Mouse (Mus musculus): ENCODE results near the gene Msrb1. TPM values are rescaled to one million over a fixed set of nuclear protein-coding genes. Genes with fewer than 3 reads are reported as not detected.

Msrb1 gene
- polyA plus RNA-seq (2014; fragmentation: Nextera tagmentation; extraction: Ambion mirVana): 24.9 and 27.0 TPM in 2 replicates

- peak; percentile 95 for ATAC-seq (ENCODE audit: insufficient number of reproducible peaks, low FRiP score, low TSS enrichment, low read depth)
- WGBS: 2% methylated on average over 29 of the region's 29 CpGs
These were observed at the start of gene Msrb1 for GRCm38 (mm10) chr17:24736330-24737051. TSS of gene Msrb1 (plus strand) at chr17:24736642.

DNA sequence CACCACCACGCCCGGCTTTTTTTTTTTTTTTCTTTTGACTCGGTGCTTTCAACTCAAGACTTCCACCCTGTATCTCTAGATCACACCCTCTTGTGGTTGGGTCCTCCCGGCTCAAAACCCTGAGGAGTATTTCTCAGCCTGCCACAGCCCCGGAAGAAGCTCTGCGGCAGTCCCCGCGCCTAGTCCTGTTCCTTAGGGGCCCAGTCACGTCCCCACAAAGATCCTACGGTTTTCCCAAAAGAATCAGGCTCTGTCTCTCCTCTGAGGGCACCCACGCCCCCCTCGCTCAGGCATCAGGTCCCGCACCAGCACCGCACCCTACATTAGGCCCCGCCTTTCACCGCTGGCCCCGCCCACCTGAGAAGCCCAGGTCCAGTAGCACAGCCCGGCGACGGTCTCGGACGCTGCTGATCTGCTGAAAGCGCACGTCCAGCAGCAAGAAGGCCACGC lies 49.3 kb upstream of the Msrb1 start:
- peak overlapping the region; percentile 30 for H3K4me2 ChIP-seq (ENCODE audit: low read depth, severe bottlenecking)
- peak overlapping the region; percentile 12 for H3K4me3 ChIP-seq (ENCODE audit: low read depth, low read length)
- DNase-seq (ENCODE audit: low spot score) (peak; percentile 59), ATAC-seq (ENCODE audit: insufficient number of reproducible peaks, low FRiP score, low TSS enrichment, low read depth) (no peak)
- peaks cover 2% of the 10 kb centered on the region; the same call in 1 of the 2 replicates for H3K36me3 ChIP-seq (ENCODE audit: control insufficient read depth, insufficient read depth, low read length)
- H3K4me1 ChIP-seq (ENCODE audit: control insufficient read depth, insufficient read depth, low read length): 0 out of 2 replicates have a peak, but pooled peaks cover 5% of the 10 kb centered on the region
- WGBS: under 1% methylated on average over 24 of the region's 25 CpGs
- H3K9me3 ChIP-seq (ENCODE audit: control insufficient read depth, low read length): no peaks in the 10 kb centered on the region
- peaks cover 36% of the 10 kb centered on the region for H3K27me3 ChIP-seq (ENCODE audit: control insufficient read depth, insufficient read depth, low read length)
- H3K9ac ChIP-seq (ENCODE audit: low read length): no peak overlapping the region
- no peak overlapping the region for H3K27ac ChIP-seq (replicated peaks; ENCODE audit: low read depth, low read length)

More at GRCm38 (mm10) chr17:24736330-24737051, at the start of gene Msrb1:
- peak within 1 kb of the TSS; percentile 28 for H3K9ac ChIP-seq (ENCODE audit: low read length)
- H3K36me3 ChIP-seq (ENCODE audit: control insufficient read depth, insufficient read depth, low read length): no peaks in the 10 kb centered on the region; the same call in 1 of the 2 replicates
- H3K4me1 ChIP-seq (ENCODE audit: control insufficient read depth, insufficient read depth, low read length): peaks cover 9% of the 10 kb centered on the region; the same call in 1 of the 2 replicates
- peak within 1 kb of the TSS; percentile 60 for H3K4me2 ChIP-seq (ENCODE audit: low read depth, severe bottlenecking)
- H3K9me3 ChIP-seq (ENCODE audit: control insufficient read depth, low read length): no peaks in the 10 kb centered on the region
- H3K27ac ChIP-seq (replicated peaks; ENCODE audit: low read depth, low read length): no peak within 1 kb of the TSS
- H3K27me3 ChIP-seq (ENCODE audit: control insufficient read depth, insufficient read depth, low read length): no peaks in the 10 kb centered on the region
- H3K4me3 ChIP-seq (ENCODE audit: low read depth, low read length): peak within 1 kb of the TSS; percentile 58
- DNase-seq (ENCODE audit: low spot score): peak; percentile 94

DNA sequence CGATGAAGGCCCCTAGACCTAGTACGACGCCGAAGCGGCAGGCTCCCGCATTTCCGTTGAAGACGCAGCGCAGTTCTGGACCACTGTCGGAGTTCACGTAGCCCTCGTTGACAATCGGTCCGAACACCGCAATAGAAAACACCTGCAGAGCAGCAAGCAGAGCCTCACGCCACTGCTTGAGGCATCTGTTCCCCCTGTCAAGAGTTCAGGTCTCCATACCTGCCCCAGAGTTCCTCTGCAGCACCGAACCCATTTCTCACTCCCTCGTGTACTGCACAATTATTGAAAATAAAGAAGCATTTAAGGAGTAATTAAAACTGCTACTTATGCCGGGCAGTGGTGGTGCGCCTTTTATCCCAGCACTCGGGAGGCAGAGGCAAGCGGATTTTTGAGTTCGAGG lies 48.8 kb upstream of the Msrb1 start:
- Histone ChIP-seq H3K27me3 (ENCODE audit: control insufficient read depth, insufficient read depth, low read length) (peaks cover 36% of the 10 kb centered on the region), H3K36me3 (ENCODE audit: control insufficient read depth, insufficient read depth, low read length) (peaks cover 6% of the 10 kb centered on the region), H3K4me1 (ENCODE audit: control insufficient read depth, insufficient read depth, low read length) (0 out of 2 replicates have a peak, but pooled peaks cover 5% of the 10 kb centered on the region), H3K4me2 (ENCODE audit: low read depth, severe bottlenecking) (peak overlapping the region; percentile 30), H3K27ac (replicated peaks; ENCODE audit: low read depth, low read length) (no peak overlapping the region), H3K9ac (ENCODE audit: low read length) (no peak overlapping the region), H3K4me3 (ENCODE audit: low read depth, low read length) (peak overlapping the region; percentile 12), H3K9me3 (ENCODE audit: control insufficient read depth, low read length) (no peaks in the 10 kb centered on the region)
- DNase-seq (ENCODE audit: low spot score) (no peak), ATAC-seq (ENCODE audit: insufficient number of reproducible peaks, low FRiP score, low TSS enrichment, low read depth) (no peak)
- 19% methylated on average over 23 of the region's 23 CpGs for WGBS

- Histone ChIP-seq H3K4me1 (ENCODE audit: control insufficient read depth, insufficient read depth, low read length) (0 out of 2 replicates have a peak, but pooled peaks cover 5% of the 10 kb centered on the region), H3K36me3 (ENCODE audit: control insufficient read depth, insufficient read depth, low read length) (peaks cover 7% of the 10 kb centered on the region), H3K27me3 (ENCODE audit: control insufficient read depth, insufficient read depth, low read length) (peaks cover 36% of the 10 kb centered on the region), H3K9me3 (ENCODE audit: control insufficient read depth, low read length) (no peaks in the 10 kb centered on the region), H3K4me2 (ENCODE audit: low read depth, severe bottlenecking) (peak within 1 kb of the TSS; percentile 94), H3K9ac (ENCODE audit: low read length) (peak within 1 kb of the TSS; percentile 60), H3K4me3 (ENCODE audit: low read depth, low read length) (peak within 1 kb of the TSS; percentile 68), H3K27ac (replicated peaks; ENCODE audit: low read depth, low read length) (no peak within 1 kb of the TSS)
- WGBS: under 1% methylated on average over 55 of the region's 55 CpGs
- DNase-seq (ENCODE audit: low spot score) (peak; percentile 53), ATAC-seq (ENCODE audit: insufficient number of reproducible peaks, low FRiP score, low TSS enrichment, low read depth) (no peak)
These were observed 47.0 kb upstream of the Msrb1 start, which contains the start of gene Syngr3 for GRCm38 (mm10) chr17:24689251-24690081. TSS of gene Syngr3 (minus strand) at chr17:24689955.

DNA sequence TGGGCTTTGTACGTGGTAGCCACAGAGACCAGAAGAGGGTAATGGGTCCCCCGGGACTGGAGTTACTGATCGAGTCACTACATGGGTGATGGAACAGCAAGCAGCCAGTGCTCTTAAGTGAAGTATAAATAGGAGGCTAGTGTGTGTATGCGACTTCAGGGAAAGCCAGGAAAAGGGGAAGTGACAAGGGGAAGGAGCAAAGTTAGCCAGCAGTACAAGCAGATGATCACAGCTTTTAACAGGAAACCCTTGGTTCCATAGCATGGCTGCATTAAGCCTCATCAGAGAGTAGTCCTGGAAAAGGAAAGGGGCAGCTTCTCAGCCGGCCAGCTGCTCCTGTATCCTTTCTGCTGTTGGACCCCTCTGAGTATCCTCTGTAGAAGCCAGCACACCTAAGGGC lies 44.1 kb upstream of the Msrb1 start:
- H3K4me1 ChIP-seq (ENCODE audit: control insufficient read depth, insufficient read depth, low read length): peaks cover 14% of the 10 kb centered on the region; the same call in 1 of the 2 replicates
- peaks cover 34% of the 10 kb centered on the region for H3K27me3 ChIP-seq (ENCODE audit: control insufficient read depth, insufficient read depth, low read length)
- no peak for DNase-seq (ENCODE audit: low spot score)
- no peak for ATAC-seq (ENCODE audit: insufficient number of reproducible peaks, low FRiP score, low TSS enrichment, low read depth)
- no peak overlapping the region for H3K4me2 ChIP-seq (ENCODE audit: low read depth, severe bottlenecking)
- H3K9ac ChIP-seq (ENCODE audit: low read length): no peak overlapping the region
- peaks cover 7% of the 10 kb centered on the region for H3K36me3 ChIP-seq (ENCODE audit: control insufficient read depth, insufficient read depth, low read length)
- H3K27ac ChIP-seq (replicated peaks; ENCODE audit: low read depth, low read length): no peak overlapping the region
- H3K9me3 ChIP-seq (ENCODE audit: control insufficient read depth, low read length): no peaks in the 10 kb centered on the region
- H3K4me3 ChIP-seq (ENCODE audit: low read depth, low read length): no peak overlapping the region
- 94% methylated on average over 5 of the region's 5 CpGs for WGBS

DNA sequence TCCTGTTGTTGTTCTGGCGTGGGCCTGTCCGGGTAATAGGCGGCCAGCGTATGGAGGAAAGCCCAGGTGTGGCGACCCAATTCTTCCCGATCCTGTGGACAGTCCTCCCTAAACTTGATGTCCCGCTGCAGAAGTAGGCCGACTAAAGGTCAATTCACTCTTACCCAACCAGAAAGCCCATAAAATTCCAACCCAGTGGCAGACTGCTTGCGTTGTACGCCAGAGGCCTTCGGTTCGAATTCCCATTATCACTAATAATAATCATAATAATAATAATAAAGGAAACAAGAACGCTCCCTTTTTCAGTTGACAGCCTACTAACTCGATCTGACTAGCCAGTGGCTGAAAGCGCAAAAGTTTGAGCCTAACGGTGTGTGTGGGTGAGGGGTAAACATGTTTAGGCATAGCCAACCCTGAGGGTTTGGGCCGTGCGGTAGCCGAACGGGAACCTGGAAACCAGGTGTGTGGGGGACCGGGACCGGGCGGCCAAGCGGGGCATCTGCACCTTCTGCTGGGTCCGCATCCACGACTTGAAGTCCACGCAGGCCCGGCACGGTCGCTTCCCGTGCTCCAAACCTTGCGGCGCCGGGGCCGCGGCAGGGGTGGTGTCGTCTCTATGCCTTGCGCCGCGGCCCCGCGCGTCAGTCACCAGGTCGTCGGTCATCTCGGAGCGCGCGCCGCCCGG lies 41.0 kb upstream of the Msrb1 start:
- WGBS: 5% methylated on average over 51 of the region's 51 CpGs
- Histone ChIP-seq H3K4me1 (ENCODE audit: control insufficient read depth, insufficient read depth, low read length) (peaks cover 9% of the 10 kb centered on the region; the same call in 1 of the 2 replicates), H3K27ac (replicated peaks; ENCODE audit: low read depth, low read length) (peak overlapping the region; percentile 75), H3K4me3 (ENCODE audit: low read depth, low read length) (peak overlapping the region; percentile 88), H3K36me3 (ENCODE audit: control insufficient read depth, insufficient read depth, low read length) (peaks cover 10% of the 10 kb centered on the region), H3K9ac (ENCODE audit: low read length) (peak overlapping the region; percentile 79), H3K9me3 (ENCODE audit: control insufficient read depth, low read length) (no peaks in the 10 kb centered on the region), H3K27me3 (ENCODE audit: control insufficient read depth, insufficient read depth, low read length) (peaks cover 3% of the 10 kb centered on the region), H3K4me2 (ENCODE audit: low read depth, severe bottlenecking) (peak overlapping the region; percentile 87)
- ATAC-seq (ENCODE audit: insufficient number of reproducible peaks, low FRiP score, low TSS enrichment, low read depth) (peak; percentile 34; the same call in 1 of the 2 replicates), DNase-seq (ENCODE audit: low spot score) (peak; percentile 55)

DNA sequence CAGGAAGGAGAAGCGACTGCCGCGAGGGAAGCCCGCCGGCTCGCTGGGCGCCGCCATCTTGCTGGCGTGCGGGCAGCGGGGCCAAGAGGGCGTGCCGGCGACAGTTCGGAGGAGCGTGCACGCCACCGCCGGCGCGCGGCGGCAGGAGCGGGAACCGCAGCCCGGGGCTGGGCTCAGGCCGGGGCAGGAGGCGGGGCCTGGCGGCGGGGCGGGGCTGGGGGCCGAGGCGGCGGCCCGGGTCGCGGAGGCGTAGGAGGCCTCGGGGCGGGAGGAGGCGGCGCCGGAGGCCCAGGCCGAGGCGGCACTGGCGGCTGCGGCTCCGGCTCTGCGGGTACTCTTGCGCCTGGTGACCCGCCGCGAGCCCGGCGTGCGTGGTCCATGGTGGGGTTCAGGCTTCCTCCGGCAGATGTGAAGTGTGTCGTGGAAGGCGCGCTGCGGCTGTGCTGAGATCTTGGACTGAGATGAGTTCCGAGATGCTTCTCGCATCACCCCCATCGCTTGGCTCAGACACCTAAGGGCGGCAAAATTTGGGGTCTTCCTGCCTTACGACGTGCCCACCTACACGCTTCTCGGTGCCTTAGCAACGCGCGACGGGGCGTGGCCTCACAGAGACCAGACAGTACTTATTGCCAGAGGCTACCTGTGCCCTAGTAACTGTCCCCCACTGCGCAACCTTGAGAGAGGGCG lies 40.3 kb upstream of the Msrb1 start, which contains the start of the genes Gfer and Noxo1:
Gene Gfer (minus strand): TSS at position 146 of the 687 bp plus-strand sequence.
Gene Noxo1 (plus strand): TSS at position 224 of the 687 bp plus-strand sequence.
- peak; percentile 87 for DNase-seq (ENCODE audit: low spot score)
- H3K4me2 ChIP-seq (ENCODE audit: low read depth, severe bottlenecking): peak within 1 kb of the TSS; percentile 87
- WGBS: under 1% methylated on average over 42 of the region's 76 CpGs
- H3K27ac ChIP-seq (replicated peaks; ENCODE audit: low read depth, low read length): peak within 1 kb of the TSS; percentile 75
- no peaks in the 10 kb centered on the region for H3K27me3 ChIP-seq (ENCODE audit: control insufficient read depth, insufficient read depth, low read length)
- ATAC-seq (ENCODE audit: insufficient number of reproducible peaks, low FRiP score, low TSS enrichment, low read depth): peak; percentile 84
- H3K36me3 ChIP-seq (ENCODE audit: control insufficient read depth, insufficient read depth, low read length): peaks cover 16% of the 10 kb centered on the region
- peak within 1 kb of the TSS; percentile 79 for H3K9ac ChIP-seq (ENCODE audit: low read length)
- peak within 1 kb of the TSS; percentile 88 for H3K4me3 ChIP-seq (ENCODE audit: low read depth, low read length)
- peaks cover 9% of the 10 kb centered on the region; the same call in 1 of the 2 replicates for H3K4me1 ChIP-seq (ENCODE audit: control insufficient read depth, insufficient read depth, low read length)
- no peaks in the 10 kb centered on the region for H3K9me3 ChIP-seq (ENCODE audit: control insufficient read depth, low read length)

Data from limb, embryonic 11.5 days (tissue).